33 mouse cellular contexts compared by ENCODE assay signal in genomic region chr9:104629282-104629681, GRCm38 (mm10).
DNase-seq lines count a peak whose midpoint lies in the region; ATAC-seq and TF ChIP-seq lines count a peak whose summit lies in the region.
"Had no signal": no experiment of that assay in that cellular context is flagged by ENCODE, and none has a peak within 500 bp of the region (broad histone marks: within the 10 kb centered on the region; RNA-seq: fewer than 3 reads in every experiment).

No protein-coding gene starts in this region.

- ATAC-seq in heart, embryonic 12.5 days (ENCODE audit: insufficient number of reproducible peaks, low FRiP score), result no peak
- no peak for ATAC-seq in lung, postnatal 0 days
- peak; percentile 86 for ATAC-seq in granulocyte monocyte progenitor cell, adult 5-6 weeks (replicated peaks; ENCODE audit: poor library complexity, severe bottlenecking)
- ATAC-seq: forebrain, embryonic 14.5 days; inflammation-experienced regulatory T-cells, adult 6 months; liver, embryonic 12.5 days; midbrain, embryonic 16.5 days; Patski had no signal

- no peaks in the 10 kb centered on the region for H3K4me1 ChIP-seq in heart, embryonic 12.5 days (replicated peaks)
- H3K4me1 ChIP-seq in lung, postnatal 0 days (ENCODE audit: insufficient read depth, low read depth, low read length), result no peaks in the 10 kb centered on the region
- H3K4me1 ChIP-seq: embryonic facial prominence, embryonic 12.5 days; heart, embryonic 10.5 days; hindbrain, embryonic 10.5 days; hindbrain, embryonic 15.5 days; kidney, embryonic 15.5 days; liver, embryonic 12.5 days; neural tube, embryonic 12.5 days; stomach, embryonic 15.5 days had no signal

- H3K27ac ChIP-seq in heart, embryonic 12.5 days (ENCODE audit: poor library complexity, severe bottlenecking), result no peak overlapping the region
- H3K27ac ChIP-seq in lung, postnatal 0 days (ENCODE audit: low read length), result no peak overlapping the region
- H3K27ac ChIP-seq: embryonic facial prominence, embryonic 12.5 days; heart, embryonic 10.5 days; hindbrain, embryonic 10.5 days; hindbrain, embryonic 15.5 days; kidney, embryonic 15.5 days; layer of hippocampus, adult 2 months; liver, embryonic 12.5 days; macrophage; midbrain, embryonic 10.5 days; neural tube, embryonic 12.5 days; stomach, embryonic 15.5 days had no signal

- no peak overlapping the region for H3K4me3 ChIP-seq in heart, embryonic 12.5 days
- no peak overlapping the region for H3K4me3 ChIP-seq in lung, postnatal 0 days (ENCODE audit: low read depth, low read length)
- H3K4me3 ChIP-seq: embryonic facial prominence, embryonic 12.5 days; heart, embryonic 10.5 days; hindbrain, embryonic 10.5 days; hindbrain, embryonic 15.5 days; kidney, embryonic 15.5 days; layer of hippocampus, adult 2 months; liver, embryonic 12.5 days; midbrain, embryonic 10.5 days; myocyte; neural tube, embryonic 12.5 days; stomach, embryonic 15.5 days had no signal

- intact Hi-C loops in left cerebral cortex, postnatal 25 days (cut with DNase I), result no loop called here

- TF ChIP-seq EP300 in lung, postnatal 0 days (IDR thresholded peaks at IDR 0.05), result no peak

- H3K36me3 ChIP-seq in heart, embryonic 12.5 days, result no peaks in the 10 kb centered on the region
- no peaks in the 10 kb centered on the region for H3K36me3 ChIP-seq in lung, postnatal 0 days (ENCODE audit: insufficient read depth, low read length)
- H3K36me3 ChIP-seq in splenic B cell, adult 2 months (ENCODE audit: control insufficient read depth, insufficient read depth, low read length, poor library complexity, severe bottlenecking), result no peaks in the 10 kb centered on the region
- H3K36me3 ChIP-seq: embryonic facial prominence, embryonic 12.5 days; heart, embryonic 10.5 days; hindbrain, embryonic 10.5 days; hindbrain, embryonic 15.5 days; kidney, embryonic 15.5 days; liver, embryonic 12.5 days; midbrain, embryonic 10.5 days; neural tube, embryonic 12.5 days; stomach, embryonic 15.5 days had no signal

- DNase-seq in heart, adult 8-10 months (ENCODE audit: low spot score), result peak; percentile 15
- peak; percentile 18 for DNase-seq in lung, postnatal 0 days (ENCODE audit: low spot score)
- no peak for DNase-seq in lung, postnatal 14 days
- peak; percentile 3 for DNase-seq in splenic B cell, adult 2 months (ENCODE audit: low read depth, low spot score)
- no peak for DNase-seq in left cerebral cortex, postnatal 25 days (ENCODE audit: low spot score in 2 of 2)
- DNase-seq: adrenal gland, postnatal 10 days; cerebellum, adult 11 months; cerebellum, adult 9-10 months; cerebellum, postnatal 36 days; embryo, embryonic 11 days; gastrocnemius, postnatal 25 days; kidney, adult 18-20 months; kidney, postnatal 36 days; layer of hippocampus, postnatal 36 days; right cerebral cortex, postnatal 4 days had no signal

- WGBS in heart, embryonic 12.5 days, result 73% methylated on average over 7 of the region's 7 CpGs
- 67% methylated on average over 7 of the region's 7 CpGs for WGBS in lung, postnatal 0 days

- no peaks in the 10 kb centered on the region for H3K27me3 ChIP-seq in heart, embryonic 12.5 days (replicated peaks)
- no peaks in the 10 kb centered on the region for H3K27me3 ChIP-seq in lung, postnatal 0 days (replicated peaks; ENCODE audit: insufficient read depth, low read length)
- H3K27me3 ChIP-seq in splenic B cell, adult 2 months (ENCODE audit: control insufficient read depth, insufficient read depth, low read length, poor library complexity, severe bottlenecking), result no peaks in the 10 kb centered on the region
- H3K27me3 ChIP-seq: embryonic facial prominence, embryonic 12.5 days; hindbrain, embryonic 15.5 days; kidney, embryonic 15.5 days; liver, embryonic 12.5 days; neural tube, embryonic 12.5 days; Patski; stomach, embryonic 15.5 days had no signal

- no peaks in the 10 kb centered on the region for H3K9me3 ChIP-seq in heart, embryonic 12.5 days (replicated peaks)
- no peaks in the 10 kb centered on the region for H3K9me3 ChIP-seq in lung, postnatal 0 days (ENCODE audit: low read length)
- H3K9me3 ChIP-seq: embryonic facial prominence, embryonic 12.5 days; heart, embryonic 10.5 days; hindbrain, embryonic 10.5 days; hindbrain, embryonic 15.5 days; kidney, embryonic 15.5 days; liver, embryonic 12.5 days; midbrain, embryonic 10.5 days; neural tube, embryonic 12.5 days; stomach, embryonic 15.5 days had no signal

- H3K4me2 ChIP-seq in heart, embryonic 12.5 days, result no peak overlapping the region
- no peak overlapping the region for H3K4me2 ChIP-seq in lung, postnatal 0 days (replicated peaks; ENCODE audit: low read depth, low read length)
- H3K4me2 ChIP-seq: embryonic facial prominence, embryonic 12.5 days; hindbrain, embryonic 15.5 days; kidney, embryonic 15.5 days; liver, embryonic 12.5 days; neural tube, embryonic 12.5 days; stomach, embryonic 15.5 days had no signal

- H3K9ac ChIP-seq in heart, embryonic 12.5 days, result no peak overlapping the region
- H3K9ac ChIP-seq in lung, postnatal 0 days (replicated peaks; ENCODE audit: low read depth), result no peak overlapping the region
- H3K9ac ChIP-seq: embryonic facial prominence, embryonic 12.5 days; hindbrain, embryonic 15.5 days; kidney, embryonic 15.5 days; liver, embryonic 12.5 days; neural tube, embryonic 12.5 days; stomach, embryonic 15.5 days had no signal

- TF ChIP-seq CTCF in lung, postnatal 0 days (IDR thresholded peaks at IDR 0.05), result no peak

Comparison
In these comparisons a context has a peak if more than half of its experiments do, and no peak if none do; other contexts are left out.
1. DNase-seq: peak in heart, adult 8-10 months (single experiment), lung, postnatal 0 days (single experiment) and splenic B cell, adult 2 months (single experiment); none in lung, postnatal 14 days (single experiment) and left cerebral cortex, postnatal 25 days (0 of 2).